Mouse (Mus musculus): ENCODE results near the gene Ddr1. TPM values are rescaled to one million over a fixed set of nuclear protein-coding genes. Genes with fewer than 3 reads are reported as not detected.
A peak's percentile ranks its signal among the peaks of the same experiment; 100 is the strongest.

The Ddr1 gene
- total and polyA plus RNA-seq, 2 experiments from 2014 or later = 71.8 to 105 TPM

- peaks cover 29% of the 10 kb centered on the region for H3K36me3 ChIP-seq (replicated peaks; ENCODE audit: control insufficient read depth, insufficient read depth, low read length)
- TF ChIP-seq EP300 (IDR thresholded peaks at IDR 0.05; ENCODE audit: low read depth) = no peak
- 0 out of 2 replicates have a peak, but pooled peaks have one; percentile 3 for TF ChIP-seq CTCF (IDR thresholded peaks at IDR 0.05; ENCODE audit: low read depth)
- H3K9ac ChIP-seq (replicated peaks; ENCODE audit: low read depth, low read length) = peak within 1 kb of the TSS; percentile 74
- peak within 1 kb of the TSS; percentile 87 for H3K4me2 ChIP-seq (ENCODE audit: low read depth, low read length)
- no peaks in the 10 kb centered on the region for H3K9me3 ChIP-seq (replicated peaks; ENCODE audit: control insufficient read depth, low read length)
- H3K27ac ChIP-seq (ENCODE audit: low read depth) = peak within 1 kb of the TSS; percentile 73
- peaks cover 6% of the 10 kb centered on the region; the same call in 1 of the 2 replicates for H3K4me1 ChIP-seq (ENCODE audit: control insufficient read depth, insufficient read depth)
- ATAC-seq (ENCODE audit: insufficient read depth, low read depth) (peak; percentile 83), DNase-seq (ENCODE audit: low spot score) (peak; percentile 92)
- H3K4me3 ChIP-seq (ENCODE audit: low read depth, low read length) = peak within 1 kb of the TSS; percentile 75
- H3K27me3 ChIP-seq (ENCODE audit: control insufficient read depth, insufficient read depth, low read length) = no peaks in the 10 kb centered on the region
- under 1% methylated on average over 60 of the region's 61 CpGs for WGBS
These were observed 36.9 kb downstream of the Ddr1 start, which contains the start of gene Vars2 for GRCm38 (mm10) chr17:35667334-35668065. Gene Vars2, minus strand, starts transcription at chr17:35667592.

GRCm38 (mm10) chr17:35666851-35667256, 37.6 kb downstream of the Ddr1 start:
- Histone ChIP-seq H3K27ac (ENCODE audit: low read depth) (peak overlapping the region; percentile 73), H3K4me2 (ENCODE audit: low read depth, low read length) (peak overlapping the region; percentile 87), H3K9ac (replicated peaks; ENCODE audit: low read depth, low read length) (peak overlapping the region; percentile 74), H3K4me3 (ENCODE audit: low read depth, low read length) (peak overlapping the region; percentile 75), H3K9me3 (replicated peaks; ENCODE audit: control insufficient read depth, low read length) (no peaks in the 10 kb centered on the region), H3K27me3 (ENCODE audit: control insufficient read depth, insufficient read depth, low read length) (no peaks in the 10 kb centered on the region), H3K36me3 (replicated peaks; ENCODE audit: control insufficient read depth, insufficient read depth, low read length) (peaks cover 31% of the 10 kb centered on the region), H3K4me1 (ENCODE audit: control insufficient read depth, insufficient read depth) (peaks cover 6% of the 10 kb centered on the region; the same call in 1 of the 2 replicates)
- WGBS = 3% methylated on average over 13 of the region's 13 CpGs
- peak; percentile 19; the same call in 1 of the 2 replicates for ATAC-seq (ENCODE audit: insufficient read depth, low read depth)
- TF ChIP-seq EP300 (IDR thresholded peaks at IDR 0.05; ENCODE audit: low read depth) (no peak), CTCF (IDR thresholded peaks at IDR 0.05; ENCODE audit: low read depth) (no peak)
- DNase-seq (ENCODE audit: low spot score) = no peak

- no peak overlapping the region for H3K4me3 ChIP-seq (ENCODE audit: low read depth, low read length)
- peaks cover 6% of the 10 kb centered on the region; the same call in 1 of the 2 replicates for H3K4me1 ChIP-seq (ENCODE audit: control insufficient read depth, insufficient read depth)
- no peaks in the 10 kb centered on the region for H3K27me3 ChIP-seq (ENCODE audit: control insufficient read depth, insufficient read depth, low read length)
- H3K9ac ChIP-seq (replicated peaks; ENCODE audit: low read depth, low read length) = no peak overlapping the region
- no peak overlapping the region for H3K27ac ChIP-seq (ENCODE audit: low read depth)
- DNase-seq (ENCODE audit: low spot score) (peak; percentile 16), ATAC-seq (ENCODE audit: insufficient read depth, low read depth) (no peak)
- TF ChIP-seq EP300 (IDR thresholded peaks at IDR 0.05; ENCODE audit: low read depth) (no peak), CTCF (IDR thresholded peaks at IDR 0.05; ENCODE audit: low read depth) (peak; percentile 39)
- H3K36me3 ChIP-seq (replicated peaks; ENCODE audit: control insufficient read depth, insufficient read depth, low read length) = peaks cover 39% of the 10 kb centered on the region
- no peak overlapping the region for H3K4me2 ChIP-seq (ENCODE audit: low read depth, low read length)
- 82% methylated on average over 17 of the region's 17 CpGs for WGBS
- no peaks in the 10 kb centered on the region for H3K9me3 ChIP-seq (replicated peaks; ENCODE audit: control insufficient read depth, low read length)
These were observed 38.4 kb downstream of the Ddr1 start for GRCm38 (mm10) chr17:35665957-35666515.

GRCm38 (mm10) chr17:35653086-35653485, 51.3 kb downstream of the Ddr1 start:
- no peak overlapping the region for H3K27ac ChIP-seq (ENCODE audit: low read depth)
- no peaks in the 10 kb centered on the region for H3K4me1 ChIP-seq (ENCODE audit: control insufficient read depth, insufficient read depth)
- no peak overlapping the region for H3K9ac ChIP-seq (replicated peaks; ENCODE audit: low read depth, low read length)
- DNase-seq (ENCODE audit: low spot score) (no peak), ATAC-seq (ENCODE audit: insufficient read depth, low read depth) (no peak)
- peaks cover 26% of the 10 kb centered on the region for H3K36me3 ChIP-seq (replicated peaks; ENCODE audit: control insufficient read depth, insufficient read depth, low read length)
- H3K4me3 ChIP-seq (ENCODE audit: low read depth, low read length) = no peak overlapping the region
- no peak overlapping the region for H3K4me2 ChIP-seq (ENCODE audit: low read depth, low read length)
- H3K27me3 ChIP-seq (ENCODE audit: control insufficient read depth, insufficient read depth, low read length) = no peaks in the 10 kb centered on the region
- 68% methylated on average over 2 of the region's 2 CpGs for WGBS
- TF ChIP-seq CTCF (IDR thresholded peaks at IDR 0.05; ENCODE audit: low read depth) (no peak), EP300 (IDR thresholded peaks at IDR 0.05; ENCODE audit: low read depth) (no peak)
- H3K9me3 ChIP-seq (replicated peaks; ENCODE audit: control insufficient read depth, low read length) = no peaks in the 10 kb centered on the region

- Histone ChIP-seq H3K9ac (replicated peaks; ENCODE audit: low read depth, low read length) (no peak overlapping the region), H3K4me3 (ENCODE audit: low read depth, low read length) (no peak overlapping the region), H3K9me3 (replicated peaks; ENCODE audit: control insufficient read depth, low read length) (no peaks in the 10 kb centered on the region), H3K27ac (ENCODE audit: low read depth) (no peak overlapping the region), H3K27me3 (ENCODE audit: control insufficient read depth, insufficient read depth, low read length) (0 out of 2 replicates have a peak, but pooled peaks cover 3% of the 10 kb centered on the region), H3K36me3 (replicated peaks; ENCODE audit: control insufficient read depth, insufficient read depth, low read length) (no peaks in the 10 kb centered on the region), H3K4me1 (ENCODE audit: control insufficient read depth, insufficient read depth) (no peaks in the 10 kb centered on the region), H3K4me2 (ENCODE audit: low read depth, low read length) (no peak overlapping the region)
- DNase-seq (ENCODE audit: low spot score) (no peak), ATAC-seq (ENCODE audit: insufficient read depth, low read depth) (no peak)
- TF ChIP-seq CTCF (IDR thresholded peaks at IDR 0.05; ENCODE audit: low read depth) (no peak), EP300 (IDR thresholded peaks at IDR 0.05; ENCODE audit: low read depth) (no peak)
- WGBS = 60% methylated on average over 2 of the region's 2 CpGs
These were observed 55.0 kb downstream of the Ddr1 start for GRCm38 (mm10) chr17:35649429-35649828.
